Mouse (Mus musculus) liver, postnatal 0 days (tissue): ENCODE data around the gene Ythdf1. TPM values are rescaled to one million over a fixed set of nuclear protein-coding genes. Genes with fewer than 3 reads are reported as not detected.

Experiments used
- ATAC-seq: fragments of 200-750 bp; cut with Nextera tagmentation; 2 replicates; pipeline ENCODE4 v1.8.0; 2017; ENCODE audit warnings: mild to moderate bottlenecking, moderate library complexity
- DNase-seq: peaks from one replicate; pipeline ENCODE4 v3.0.0-alpha.2; 2016
- H3K27ac ChIP-seq: fragments of 300-500 bp; sonication (generic); 2 replicates; pipeline ENCODE4 v1.5.1; 2014; ENCODE audit warnings: antibody characterized with exemption, moderate library complexity, mild to moderate bottlenecking, low read depth
- H3K27me3 ChIP-seq: fragments of 300-500 bp; sonication (generic); 2 replicates; pipeline ENCODE4 v1.6.1; 2014; ENCODE audit warnings: low read length, control low read depth, mixed read lengths; ENCODE audit not compliant: insufficient read depth
- H3K36me3 ChIP-seq: fragments of 300-500 bp; sonication (generic); replicated peaks from 2 replicates; pipeline ENCODE4 v1.6.1; 2014; ENCODE audit warnings: mild to moderate bottlenecking, control low read depth, low read length, moderate library complexity, mixed read lengths; ENCODE audit not compliant: insufficient read depth
- H3K4me1 ChIP-seq: fragments of 300-500 bp; sonication (generic); 2 replicates; pipeline ENCODE4 v1.6.1; 2014; ENCODE audit warnings: antibody characterized with exemption, mild to moderate bottlenecking, control low read depth; ENCODE audit not compliant: insufficient read depth
- H3K4me2 ChIP-seq: fragments of 300-500 bp; sonication (generic); 2 replicates; pipeline ENCODE4 v1.6.1; 2014; ENCODE audit warnings: low read depth, mild to moderate bottlenecking, low read length, moderate library complexity, mixed read lengths
- H3K4me3 ChIP-seq: fragments of 300-500 bp; sonication (generic); 2 replicates; pipeline ENCODE4 v1.5.1; 2014; ENCODE audit warnings: low read depth, low read length
- H3K9ac ChIP-seq: fragments of 300-500 bp; sonication (generic); replicated peaks from 2 replicates; pipeline ENCODE4 v1.6.1; 2014; ENCODE audit warnings: mild to moderate bottlenecking, moderate library complexity
- H3K9me3 ChIP-seq: fragments of 300-500 bp; sonication (generic); 2 replicates; pipeline ENCODE4 v1.6.1; 2016; ENCODE audit warnings: mild to moderate bottlenecking, control low read depth, low read length, mixed read lengths
- CTCF ChIP-seq: sonication (generic); IDR thresholded peaks from 2 replicates; pipeline ENCODE4 v1.5.1; 2016; ENCODE audit warnings: antibody characterized with exemption, low read depth
- EP300 ChIP-seq: IDR thresholded peaks from 2 replicates; pipeline ENCODE4 v1.6.1; 2016; ENCODE audit warnings: antibody characterized with exemption, low read depth, mild to moderate bottlenecking
- WGBS: fragments of 180-500 bp; shearing (Covaris S2); extraction: QIAGEN DNeasy Blood & Tissue Kit; methylation state at CpG from one replicate; pipeline ENCODE4 v1.1.7; 2014; ENCODE audit not compliant: insufficient replicate concordance; 5-methylcytosine and 5-hydroxymethylcytosine counted together
- microRNA-seq: library from miRNA; unstranded; fragments of <30 nt; microRNA quantifications from one replicate; pipeline ENCODE4, GENCODE M21; 2016
- polyA plus RNA-seq: library from polyadenylated mRNA; unstranded; fragments of >200 nt; fragmentation: Nextera tagmentation; extraction: Ambion mirVana; gene quantifications from 2 replicates; pipeline ENCODE4 v1.2.1, GENCODE M21; 2015

Gene Ythdf1
- polyA plus RNA-seq, 1 experiment from 2014 or later = 17.8 TPM

GRCm38 (mm10) chr2:180870006-180870405, 50.7 kb downstream of the Ythdf1 start:
- ATAC-seq (no peak), DNase-seq (no peak)
- WGBS = 46% methylated on average over 3 of the region's 3 CpGs
- no peaks in the 10 kb centered on the region for H3K4me1 ChIP-seq
- H3K9me3 ChIP-seq = no peaks in the 10 kb centered on the region
- no peak overlapping the region for H3K4me2 ChIP-seq
- H3K9ac ChIP-seq = no peak overlapping the region
- TF ChIP-seq CTCF (no peak), EP300 (no peak)
- no peak overlapping the region for H3K4me3 ChIP-seq
- H3K36me3 ChIP-seq = no peaks in the 10 kb centered on the region
- H3K27me3 ChIP-seq = no peaks in the 10 kb centered on the region
- H3K27ac ChIP-seq = no peak overlapping the region

DNA sequence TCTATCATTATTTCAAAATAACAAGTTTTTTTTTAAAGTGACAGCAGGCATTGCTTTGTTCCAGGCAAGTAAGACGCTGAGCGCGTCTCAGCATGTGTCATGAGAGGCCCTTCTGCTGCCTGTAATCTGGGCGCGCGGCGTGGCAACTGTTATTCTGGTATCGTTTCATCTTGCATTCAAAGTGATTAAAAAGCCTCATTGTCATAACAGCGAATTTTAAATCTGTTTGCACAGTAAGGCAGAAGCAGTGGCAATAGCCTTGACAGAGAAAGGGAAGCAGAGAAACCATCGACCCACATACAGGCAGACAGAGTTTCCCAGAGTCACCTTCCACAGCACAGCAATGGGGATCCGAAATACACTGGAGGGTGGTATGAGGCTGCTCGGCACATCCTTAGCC, 59.2 kb downstream of the Ythdf1 start:
- DNase-seq (no peak), ATAC-seq (no peak)
- no peak overlapping the region for H3K4me2 ChIP-seq
- no peaks in the 10 kb centered on the region for H3K9me3 ChIP-seq
- no peak overlapping the region for H3K4me3 ChIP-seq
- TF ChIP-seq CTCF = no peak
- no peak for TF ChIP-seq EP300
- H3K9ac ChIP-seq = no peak overlapping the region
- H3K36me3 ChIP-seq = no peaks in the 10 kb centered on the region
- H3K27me3 ChIP-seq = no peaks in the 10 kb centered on the region
- no peak overlapping the region for H3K27ac ChIP-seq
- no peaks in the 10 kb centered on the region for H3K4me1 ChIP-seq
- WGBS = 83% methylated on average over 12 of the region's 12 CpGs

GRCm38 (mm10) chr2:180857121-180857520, 63.6 kb downstream of the Ythdf1 start:
- TF ChIP-seq EP300 (no peak), CTCF (no peak)
- H3K9ac ChIP-seq = no peak overlapping the region
- H3K4me1 ChIP-seq = no peaks in the 10 kb centered on the region
- H3K27ac ChIP-seq = no peak overlapping the region
- H3K4me2 ChIP-seq = no peak overlapping the region
- no peak for DNase-seq
- no peak for ATAC-seq
- H3K36me3 ChIP-seq = no peaks in the 10 kb centered on the region
- no peaks in the 10 kb centered on the region for H3K9me3 ChIP-seq
- H3K27me3 ChIP-seq = peaks cover 10% of the 10 kb centered on the region
- no peak overlapping the region for H3K4me3 ChIP-seq
- 76% methylated on average over 8 of the region's 8 CpGs for WGBS

GRCm38 (mm10) chr2:180855005-180855544, 65.7 kb downstream of the Ythdf1 start:
- Histone ChIP-seq H3K36me3 (no peaks in the 10 kb centered on the region), H3K27me3 (peaks cover 10% of the 10 kb centered on the region), H3K9ac (no peak overlapping the region), H3K27ac (no peak overlapping the region), H3K4me3 (no peak overlapping the region), H3K9me3 (no peaks in the 10 kb centered on the region), H3K4me2 (no peak overlapping the region), H3K4me1 (no peaks in the 10 kb centered on the region)
- DNase-seq = no peak
- no peak for TF ChIP-seq CTCF
- TF ChIP-seq EP300 = no peak
- no peak for ATAC-seq
- WGBS = 12% methylated on average over 13 of the region's 13 CpGs

Small RNA genes within 50 kb of the gene (microRNA-seq; reads per million reads assigned to microRNA genes)
- gene Mir124a-3 = not detected

Other genes with a start within 250 kb of the Ythdf1 start
- 6.5 and 8.7 TPM in 2 replicates for gene Dido1, start 210.9 kb downstream of the Ythdf1 start, polyA plus RNA-seq
- gene Gid8, start 210.8 kb downstream of the Ythdf1 start, polyA plus RNA-seq = 68.2 and 71.3 TPM in 2 replicates
- 5.2 and 6.0 TPM in 2 replicates for gene Slc17a9, start 195.7 kb downstream of the Ythdf1 start, polyA plus RNA-seq
- not detected in 2 replicates for gene Bhlhe23, start 144.0 kb downstream of the Ythdf1 start, polyA plus RNA-seq
- not detected in 2 replicates for gene Birc7, start 8.1 kb upstream of the Ythdf1 start, polyA plus RNA-seq
- gene Nkain4, start 33.8 kb upstream of the Ythdf1 start, polyA plus RNA-seq = 1.6 and 3.4 TPM in 2 replicates
- 17.7 and 18.8 TPM in 2 replicates for gene Arfgap1, start 46.3 kb upstream of the Ythdf1 start, polyA plus RNA-seq
- 0.12 and 0.18 TPM in 2 replicates for gene Col20a1, start 65.6 kb upstream of the Ythdf1 start, polyA plus RNA-seq
- gene Chrna4, start 122.6 kb upstream of the Ythdf1 start, polyA plus RNA-seq = 0.02 and 0.05 TPM in 2 replicates
- not detected in 2 replicates for gene Kcnq2, start 214.4 kb upstream of the Ythdf1 start, polyA plus RNA-seq
- gene Eef1a2, start 236.1 kb upstream of the Ythdf1 start, polyA plus RNA-seq = 0.05 TPM in 1 of 2 replicates, not detected in the other